Mouse (Mus musculus) heart, adult 2 months (tissue): ENCODE results near the gene Tent5b. TPM values are rescaled to one million over a fixed set of nuclear protein-coding genes. Genes with fewer than 3 reads are reported as not detected.
"Not testable (repeated sequence)": the region's sequence is repeated elsewhere in the genome, so short reads cannot be mapped to it uniquely, and the experiment has no call there.

Experiments used
- DNase-seq, 2 experiments: peaks; one replicate each; pipeline ENCODE4 v3.0.0; 2021
- H3K27ac ChIP-seq: fragments of 200-600 bp; 2 replicates; pipeline ENCODE4 v1.8.1; 2022
- H3K27me3 ChIP-seq: fragments of 200-500 bp; 2 replicates; pipeline ENCODE4 v1.6.1; 2012; ENCODE audit warnings: mild to moderate bottlenecking, low read length, inconsistent platforms, mixed read lengths; ENCODE audit not compliant: control insufficient read depth, insufficient read depth
- H3K36me3 ChIP-seq: fragments of 200-500 bp; 2 replicates; pipeline ENCODE4 v1.6.1; 2012; ENCODE audit warnings: low read length, inconsistent platforms; ENCODE audit not compliant: control insufficient read depth, insufficient read depth
- H3K4me1 ChIP-seq: fragments of 200-500 bp; 2 replicates; pipeline ENCODE4 v1.6.1; 2011; ENCODE audit warnings: low read length; ENCODE audit not compliant: control insufficient read depth, insufficient read depth
- H3K4me3 ChIP-seq: fragments of 200-600 bp; 2 replicates; pipeline ENCODE4 v1.8.1; 2022
- H3K79me2 ChIP-seq: fragments of 200-500 bp; replicated peaks from 2 replicates; pipeline ENCODE4 v1.6.1; 2012; ENCODE audit warnings: mild to moderate bottlenecking, inconsistent platforms, low read length, moderate library complexity, mixed read lengths; ENCODE audit not compliant: control insufficient read depth, insufficient read depth
- H3K9ac ChIP-seq: fragments of 200-500 bp; 2 replicates; pipeline ENCODE4 v1.6.1; 2012; ENCODE audit warnings: low read depth, mild to moderate bottlenecking, control low read depth, inconsistent platforms, low read length, mixed read lengths
- CTCF ChIP-seq: fragments of 200-600 bp; IDR thresholded peaks from 2 replicates; pipeline ENCODE4 v1.8.1; 2022; ENCODE audit warnings: antibody characterized with exemption, mild to moderate bottlenecking, moderate library complexity
- EP300 ChIP-seq: fragments of 200-500 bp; IDR thresholded peaks from 2 replicates; pipeline ENCODE4 v1.6.1; 2011; ENCODE audit warnings: low read depth, low read length, control low read depth; ENCODE audit not compliant: insufficient read depth
- POLR2A ChIP-seq: fragments of 200-500 bp; IDR thresholded peaks from 2 replicates; pipeline ENCODE4 v1.6.1; 2011; ENCODE audit warnings: mild to moderate bottlenecking, low read depth, low read length, control low read depth; ENCODE audit not compliant: insufficient read depth
- WGBS: fragments of 180-500 bp; shearing (Covaris S2); methylation state at CpG from one replicate; pipeline ENCODE4 v1.1.7; 2018; 5-methylcytosine and 5-hydroxymethylcytosine counted together
- intact Hi-C: fragments of 180-260 bp; cut with DNase I; formaldehyde crosslinking; loops from one replicate; pipeline ENCODE4 v1.15.1; 2025
- polyA plus RNA-seq: library from polyadenylated mRNA; depleted of rRNA; stranded (reverse); fragments of >200 nt; gene quantifications from 2 replicates; pipeline ENCODE4 v1.2.3, GENCODE M21; 2012
- total RNA-seq, 2 experiments: library from RNA; stranded (reverse); gene quantifications; 2 replicates each; pipeline ENCODE4 v1.2.3; 2021

Tent5b gene
- total and polyA plus RNA-seq, 3 experiments: 1.9 to 2.3 (median 2.0) TPM

DNA sequence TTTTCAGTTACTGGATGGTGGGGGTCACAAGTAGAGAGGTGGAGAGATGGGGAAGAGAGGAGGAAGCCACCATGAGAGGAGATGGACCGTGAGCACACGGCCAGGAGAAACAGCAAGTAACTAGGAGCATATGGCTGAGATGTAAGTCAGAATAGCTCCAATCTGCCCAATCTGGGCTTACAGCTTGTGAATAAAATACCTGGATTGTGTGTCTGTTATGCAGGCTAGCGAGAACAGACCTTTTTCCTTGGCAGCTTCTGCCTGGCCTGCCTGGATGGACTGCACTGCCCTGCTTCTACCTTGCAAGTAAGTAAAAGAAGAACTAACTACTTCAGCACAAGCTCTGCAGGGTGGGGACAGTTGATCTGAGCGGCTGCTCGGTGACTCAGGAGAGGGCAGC, 31.1 kb downstream of the Tent5b start:
- no peaks in the 10 kb centered on the region for H3K36me3 ChIP-seq
- H3K27ac ChIP-seq: no peak overlapping the region
- 76% methylated on average over 5 of the region's 5 CpGs for WGBS
- no peaks in the 10 kb centered on the region for H3K79me2 ChIP-seq
- DNase-seq: no peak
- intact Hi-C loops: no loop called here
- H3K27me3 ChIP-seq: no peaks in the 10 kb centered on the region
- no peak overlapping the region for H3K9ac ChIP-seq
- no peak for TF ChIP-seq EP300
- TF ChIP-seq CTCF: no peak
- no peak for TF ChIP-seq POLR2A
- H3K4me3 ChIP-seq: no peak overlapping the region
- no peaks in the 10 kb centered on the region for H3K4me1 ChIP-seq

DNA sequence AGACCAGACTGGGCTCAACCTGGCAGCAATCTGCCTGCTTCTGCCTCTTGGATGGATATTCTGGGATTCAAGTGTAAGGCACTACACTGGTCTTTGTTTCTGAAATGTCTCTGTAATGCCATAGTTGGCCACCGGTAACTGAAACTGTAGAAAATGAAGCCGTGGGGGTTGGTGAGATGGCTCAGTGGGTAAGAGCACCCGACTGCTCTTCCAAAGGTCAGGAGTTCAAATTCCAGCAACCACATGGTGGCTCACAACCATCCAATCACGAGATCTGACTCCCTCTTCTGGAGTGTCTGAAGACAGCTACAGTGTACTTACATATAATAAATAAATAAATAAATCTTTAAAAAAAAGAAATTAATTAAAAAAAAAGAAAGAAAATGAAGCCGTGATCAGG, 32.6 kb downstream of the Tent5b start:
- intact Hi-C loops, H3K36me3 ChIP-seq: not testable (repeated sequence)
- WGBS: 47% methylated on average over 5 of the region's 5 CpGs

DNA sequence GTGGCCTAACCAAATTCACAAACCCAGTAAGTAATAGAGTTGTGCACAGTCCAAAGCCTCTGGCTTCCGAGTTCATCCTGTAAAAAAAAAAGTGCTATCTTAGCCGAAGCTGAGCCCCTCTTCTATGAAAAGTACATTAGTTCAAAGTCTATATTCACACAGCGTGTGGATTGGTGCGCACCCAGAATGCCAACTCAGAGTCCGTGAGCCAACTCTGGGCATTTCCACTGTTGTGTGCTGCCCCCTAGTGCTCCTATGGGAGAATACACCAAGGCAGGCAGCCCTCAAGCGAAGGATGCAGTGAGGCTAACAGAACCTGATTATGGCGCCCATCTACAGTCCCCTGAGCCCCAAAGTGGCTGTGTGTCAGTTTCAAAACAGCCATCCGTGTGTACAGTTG, 33.0 kb downstream of the Tent5b start:
- H3K36me3 ChIP-seq: no peaks in the 10 kb centered on the region
- peak; percentile 67 to 75 for DNase-seq
- TF ChIP-seq CTCF: peak; percentile 93; the same call in 1 of the 2 replicates
- no peak for TF ChIP-seq POLR2A
- TF ChIP-seq EP300: peak; percentile 81
- intact Hi-C loops: loop anchor here (1.0 kb wide), 2 partner anchors 34 to 90 kb away; no protein-coding TSS in a partner anchor
- H3K9ac ChIP-seq: no peak overlapping the region
- WGBS: 8% methylated on average over 8 of the region's 8 CpGs
- no peak overlapping the region for H3K4me3 ChIP-seq
- H3K27ac ChIP-seq: no peak overlapping the region
- no peaks in the 10 kb centered on the region for H3K79me2 ChIP-seq
- no peaks in the 10 kb centered on the region for H3K27me3 ChIP-seq
- H3K4me1 ChIP-seq: no peaks in the 10 kb centered on the region

More for the DNA sequence above, 32.6 kb downstream of the Tent5b start:
- H3K9ac ChIP-seq, H3K4me1 ChIP-seq, H3K79me2 ChIP-seq, H3K4me3 ChIP-seq, H3K27ac ChIP-seq, DNase-seq, H3K27me3 ChIP-seq: not testable (repeated sequence)

DNA sequence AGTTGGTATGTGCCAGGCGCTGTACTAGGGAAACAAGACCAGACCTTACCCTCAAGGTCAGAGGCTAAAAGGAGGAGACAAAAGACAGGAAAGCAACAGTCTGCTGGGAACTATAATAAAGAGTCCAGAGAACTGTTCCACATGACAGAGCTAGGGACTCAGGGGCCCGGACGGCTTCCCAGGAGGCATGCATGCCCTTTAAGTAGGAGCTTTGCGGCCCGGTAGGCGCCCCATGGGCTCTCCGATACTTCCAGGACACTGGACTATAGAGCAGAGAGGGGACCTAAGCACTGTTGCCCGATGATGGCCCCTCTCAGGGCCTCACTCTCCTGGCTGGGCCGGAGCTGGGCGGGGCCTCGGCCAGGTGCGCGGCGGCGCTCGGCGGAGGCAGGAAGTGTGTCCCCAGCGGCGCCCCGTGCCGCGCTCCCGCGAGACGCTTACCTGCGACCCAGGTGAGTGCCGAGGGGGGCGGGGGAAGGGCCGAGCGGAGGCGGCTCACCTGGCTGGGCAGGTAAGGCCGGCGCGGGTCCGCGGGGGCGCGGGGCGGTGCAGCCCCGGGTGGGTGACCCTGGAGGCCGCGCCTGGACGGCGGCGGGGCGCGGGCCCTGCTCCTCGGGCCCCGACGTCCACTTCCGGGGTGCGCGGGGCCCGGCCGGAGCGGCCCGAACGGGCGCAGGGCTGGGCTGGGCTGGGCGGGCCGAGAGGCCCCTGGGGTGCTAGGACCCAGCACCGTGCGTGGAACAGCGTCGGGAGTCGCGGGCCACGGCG, 38.9 kb downstream of the Tent5b start, which contains the start of gene Kdf1:
TSS of gene Kdf1 (plus strand) at position 363 of the 768 bp plus-strand sequence.
- Histone ChIP-seq H3K79me2 (no peaks in the 10 kb centered on the region), H3K4me3 (no peak within 1 kb of the TSS), H3K36me3 (no peaks in the 10 kb centered on the region), H3K27ac (no peak within 1 kb of the TSS), H3K4me1 (no peaks in the 10 kb centered on the region), H3K9ac (no peak within 1 kb of the TSS), H3K27me3 (peaks cover 9% of the 10 kb centered on the region)
- 6% methylated on average over 67 of the region's 69 CpGs for WGBS
- intact Hi-C loops: no loop called here
- no peak for DNase-seq
- TF ChIP-seq POLR2A: no peak
- TF ChIP-seq EP300: no peak
- no peak for TF ChIP-seq CTCF

DNA sequence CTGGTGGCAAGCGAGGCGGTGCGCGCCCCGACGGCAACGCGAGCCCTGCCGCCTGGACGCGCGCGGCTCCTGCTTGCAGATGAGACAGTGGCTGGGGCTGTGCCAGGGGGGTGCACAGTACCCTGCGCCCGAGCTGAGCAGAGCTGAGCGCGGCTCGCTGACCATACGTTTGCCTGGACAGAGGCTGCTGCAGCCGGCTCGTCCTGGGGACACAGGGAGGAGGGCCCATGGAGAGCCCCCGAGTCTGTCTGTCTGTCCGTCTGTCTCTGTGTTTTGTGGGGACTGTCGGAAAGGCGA, 39.4 kb downstream of the Tent5b start:
- Histone ChIP-seq H3K27ac (no peak overlapping the region), H3K4me3 (no peak overlapping the region), H3K9ac (no peak overlapping the region), H3K79me2 (no peaks in the 10 kb centered on the region), H3K36me3 (no peaks in the 10 kb centered on the region), H3K27me3 (peaks cover 9% of the 10 kb centered on the region), H3K4me1 (no peaks in the 10 kb centered on the region)
- 11% methylated on average over 25 of the region's 25 CpGs for WGBS
- no peak for TF ChIP-seq CTCF
- TF ChIP-seq POLR2A: no peak
- no peak for TF ChIP-seq EP300
- DNase-seq: no peak
- intact Hi-C loops: no loop called here

DNA sequence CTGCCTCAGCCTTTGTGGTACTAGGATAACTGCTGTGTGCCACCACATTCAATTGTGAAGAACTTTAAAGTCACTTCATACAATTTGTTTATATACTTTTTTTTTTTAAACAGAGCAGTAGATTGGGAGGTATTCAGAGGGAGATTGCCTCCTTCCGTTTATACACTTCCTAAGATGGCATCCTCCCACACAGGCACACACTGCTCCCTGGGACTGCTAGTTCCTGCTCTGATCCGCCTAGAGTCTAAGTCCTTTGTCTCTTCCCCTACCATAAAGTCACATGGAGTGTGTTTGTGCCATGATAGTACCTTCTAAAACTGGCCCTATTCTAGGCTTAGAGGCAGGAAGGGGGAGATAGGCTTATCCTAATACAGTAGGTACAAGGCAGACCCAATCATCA, 41.6 kb downstream of the Tent5b start:
- no peaks in the 10 kb centered on the region for H3K36me3 ChIP-seq
- intact Hi-C loops: no loop called here
- H3K79me2 ChIP-seq: no peaks in the 10 kb centered on the region
- no peak for DNase-seq
- TF ChIP-seq CTCF: no peak
- H3K4me1 ChIP-seq: no peaks in the 10 kb centered on the region
- H3K27ac ChIP-seq: no peak overlapping the region
- H3K4me3 ChIP-seq: no peak overlapping the region
- H3K9ac ChIP-seq: no peak overlapping the region
- WGBS: 34% methylated on average over 2 of the region's 2 CpGs
- peaks cover 9% of the 10 kb centered on the region for H3K27me3 ChIP-seq
